Mouse (Mus musculus) brain, adult 2 months (tissue): ENCODE measurements around the gene Gm28919.
"Not testable (repeated sequence)": the region's sequence is repeated elsewhere in the genome, so short reads cannot be mapped to it uniquely, and the experiment has no call there.

Source experiments
- DNase-seq: peaks from one replicate; pipeline ENCODE4 v3.0.0; 2011; ENCODE audit warnings: low read depth, low spot score

Gm28919 gene

GRCm38 (mm10) chrY:6583246-6583645 lies at the start of gene Gm28919:
Gene Gm28919 (plus strand): TSS chrY:6583546.
- DNase-seq = not testable (repeated sequence)
